ENCODE assay signal across 8 mouse cellular contexts in the genomic region with DNA sequence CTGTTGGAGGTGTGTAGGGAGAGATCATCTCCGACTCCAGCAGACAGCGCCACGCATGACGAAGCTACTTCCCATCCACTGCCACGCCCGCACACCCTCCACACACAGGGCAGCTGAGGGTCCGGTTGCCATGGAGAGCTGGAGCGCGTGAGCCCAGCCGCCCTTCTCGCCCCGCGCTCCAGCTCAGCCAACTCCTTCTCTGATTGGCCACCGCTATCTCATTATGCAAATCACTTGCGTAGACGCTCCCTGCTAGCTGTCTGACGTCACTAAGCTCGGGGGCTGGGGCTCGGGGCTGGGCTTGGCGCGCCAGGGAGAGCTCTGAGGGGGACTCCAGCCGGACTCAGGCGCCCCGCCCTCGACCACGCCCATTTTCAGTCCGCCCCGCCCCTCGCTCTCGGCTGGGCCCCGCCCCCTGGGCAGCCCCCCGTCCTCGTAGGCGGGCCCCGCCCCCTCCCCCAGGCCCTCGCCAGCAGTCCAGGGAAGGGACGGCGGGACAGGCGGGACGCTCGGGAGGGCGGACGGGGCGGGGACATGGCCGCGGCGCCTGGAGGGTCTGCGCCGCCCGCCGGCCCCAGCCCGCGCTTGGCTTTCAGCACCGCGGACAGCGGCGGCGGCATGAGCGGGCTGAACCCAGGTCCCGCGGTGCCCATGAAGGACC. TPM values are rescaled to one million over a fixed set of nuclear protein-coding genes. Genes with fewer than 3 reads are reported as not detected.
A peak's percentile ranks its signal among the peaks of the same experiment; 100 is the strongest.
DNase-seq lines count a peak whose midpoint lies in the region; ATAC-seq lines count a peak whose summit lies in the region.

A gene (plus strand): TSS at position 74 of the 661 bp plus-strand sequence.

- DNase-seq in adrenal gland, postnatal 10 days: peak; percentile 95
- peak; percentile 98 for DNase-seq in embryo, embryonic 11.5 days (ENCODE audit: low read depth, low spot score)
- DNase-seq in gastrocnemius, postnatal 36 days: peak; percentile 43 to 61
- DNase-seq in left cerebral cortex, postnatal 36 days (ENCODE audit: low spot score in 2 of 2): peak; percentile 90 to 94
- peak; percentile 100 for DNase-seq in midbrain, embryonic 10.5 days (ENCODE audit: low spot score)
- DNase-seq in right cerebral cortex, postnatal 36 days (ENCODE audit: low spot score in 2 of 2): peak; percentile 89 to 94
- peak; percentile 87 to 90 for DNase-seq in urinary bladder, postnatal 4 days (ENCODE audit: low spot score in 2 of 2)

- H3K9ac ChIP-seq in intestine, embryonic 15.5 days: no peak within 1 kb of the TSS

- intact Hi-C loops in gastrocnemius, postnatal 36 days (cut with DNase I): no loop called here
- intact Hi-C loops in left cerebral cortex, postnatal 36 days (cut with DNase I): no loop called here

- peaks cover 13% of the 10 kb centered on the region for H3K4me1 ChIP-seq in intestine, embryonic 15.5 days (replicated peaks)
- H3K4me1 ChIP-seq in midbrain, embryonic 10.5 days: peaks cover 26% of the 10 kb centered on the region

- no peaks in the 10 kb centered on the region for H3K36me3 ChIP-seq in intestine, embryonic 15.5 days
- H3K36me3 ChIP-seq in midbrain, embryonic 10.5 days: no peaks in the 10 kb centered on the region

- WGBS in intestine, embryonic 15.5 days: under 1% methylated on average over 59 of the region's 61 CpGs
- WGBS in midbrain, embryonic 10.5 days: under 1% methylated on average over 60 of the region's 61 CpGs

- no peak within 1 kb of the TSS for H3K27ac ChIP-seq in intestine, embryonic 15.5 days
- peak within 1 kb of the TSS; percentile 63 for H3K27ac ChIP-seq in midbrain, embryonic 10.5 days (replicated peaks)

- peak within 1 kb of the TSS; percentile 75 for H3K4me2 ChIP-seq in intestine, embryonic 15.5 days (replicated peaks)

- peak; percentile 100 for ATAC-seq in intestine, embryonic 15.5 days

- H3K9me3 ChIP-seq in intestine, embryonic 15.5 days: no peaks in the 10 kb centered on the region
- no peaks in the 10 kb centered on the region for H3K9me3 ChIP-seq in midbrain, embryonic 10.5 days (replicated peaks)

- H3K4me3 ChIP-seq in intestine, embryonic 15.5 days (replicated peaks): peak within 1 kb of the TSS; percentile 44
- H3K4me3 ChIP-seq in midbrain, embryonic 10.5 days: peak within 1 kb of the TSS; percentile 54

- peaks cover 4% of the 10 kb centered on the region; the same call in 1 of the 2 replicates for H3K27me3 ChIP-seq in intestine, embryonic 15.5 days (replicated peaks)
- peaks cover 59% of the 10 kb centered on the region for H3K27me3 ChIP-seq in midbrain, embryonic 10.5 days (ENCODE audit: low read depth, poor library complexity, severe bottlenecking)

RNA-seq across cellular contexts. Expression of the gene that starts here (rescaled TPM):
- total RNA-seq in adrenal gland, postnatal 10 days (2021): 1 to 10 TPM; 5.1 to 8.0 TPM
- total RNA-seq in gastrocnemius, postnatal 36 days (2021): not detected
- polyA plus RNA-seq in intestine, embryonic 15.5 days (2015; fragmentation: Nextera tagmentation; extraction: Ambion mirVana): 3.8 and 4.2 TPM in 2 replicates
- total RNA-seq in left cerebral cortex, postnatal 36 days (2021): 10 to 100 TPM; 21.4 to 28.7 TPM
- polyA plus RNA-seq in midbrain, embryonic 10.5 days (2016; fragmentation: Nextera tagmentation; extraction: Ambion mirVana): 4.4 and 8.2 TPM in 2 replicates

Comparison
In these comparisons a context has a peak if more than half of its experiments do, and no peak if none do; other contexts are left out.
1. RNA of the gene that starts here (total RNA-seq): 21.4 to 28.7 TPM in left cerebral cortex, postnatal 36 days and 5.1 to 8.0 TPM in adrenal gland, postnatal 10 days; not detected in gastrocnemius, postnatal 36 days; every median in the first group is over 4 times any median in the second.
2. Peak in DNase-seq in gastrocnemius, postnatal 36 days; RNA of the gene not detected or under 1 TPM.
3. Peak in every context shown above with its lines, with median percentiles within 50 percentile points of each other: DNase-seq.